Mouse (Mus musculus) heart, embryonic 11.5 days (tissue): ENCODE data around the gene Timm9. TPM values are rescaled to one million over a fixed set of nuclear protein-coding genes. Genes with fewer than 3 reads are reported as not detected.
A peak's percentile ranks its signal among the peaks of the same experiment; 100 is the strongest.

Source experiments
- ATAC-seq: fragments of 200-750 bp; cut with Nextera tagmentation; replicated peaks from 2 replicates; pipeline ENCODE4 v1.8.0; 2017; ENCODE audit warnings: moderate library complexity; ENCODE audit not compliant: insufficient number of reproducible peaks, low FRiP score, low TSS enrichment
- H3K27ac ChIP-seq: fragments of 300-500 bp; sonication (generic); 2 replicates; pipeline ENCODE4 v1.5.1; 2014; ENCODE audit warnings: mild to moderate bottlenecking, low read depth, low read length
- H3K27me3 ChIP-seq: fragments of 300-500 bp; sonication (generic); 2 replicates; pipeline ENCODE4 v1.6.1; 2014; ENCODE audit warnings: mild to moderate bottlenecking, low read length, mixed read lengths; ENCODE audit not compliant: control insufficient read depth, insufficient read depth
- H3K36me3 ChIP-seq: fragments of 300-500 bp; sonication (generic); 2 replicates; pipeline ENCODE4 v1.6.1; 2014; ENCODE audit warnings: mild to moderate bottlenecking, low read length, moderate library complexity, mixed read lengths; ENCODE audit not compliant: control insufficient read depth, insufficient read depth
- H3K4me1 ChIP-seq: fragments of 300-500 bp; sonication (generic); 2 replicates; pipeline ENCODE4 v1.6.1; 2014; ENCODE audit warnings: low read length; ENCODE audit not compliant: control insufficient read depth, insufficient read depth
- H3K4me2 ChIP-seq: fragments of 300-500 bp; sonication (generic); 2 replicates; pipeline ENCODE4 v1.6.1; 2014; ENCODE audit warnings: mild to moderate bottlenecking, moderate library complexity
- H3K4me3 ChIP-seq: fragments of 300-500 bp; sonication (generic); 2 replicates; pipeline ENCODE4 v1.5.1; 2014; ENCODE audit warnings: low read depth, low read length
- H3K9ac ChIP-seq: fragments of 300-500 bp; sonication (generic); 2 replicates; pipeline ENCODE4 v1.6.1; 2014; ENCODE audit warnings: mild to moderate bottlenecking, low read depth, low read length, moderate library complexity
- H3K9me3 ChIP-seq: fragments of 300-500 bp; sonication (generic); replicated peaks from 2 replicates; pipeline ENCODE4 v1.6.1; 2016; ENCODE audit warnings: low read length; ENCODE audit not compliant: control insufficient read depth
- WGBS: fragments of 180-500 bp; shearing (Covaris S2); extraction: QIAGEN DNeasy Blood & Tissue Kit; methylation state at CpG from one replicate; pipeline ENCODE4 v1.1.7; 2014; ENCODE audit not compliant: insufficient replicate concordance; 5-methylcytosine and 5-hydroxymethylcytosine counted together
- polyA plus RNA-seq: library from polyadenylated mRNA; unstranded; fragments of >200 nt; fragmentation: Nextera tagmentation; extraction: Ambion mirVana; gene quantifications from 2 replicates; pipeline ENCODE4 v1.2.1, GENCODE M21; 2014

The Timm9 gene
- polyA plus RNA-seq, 1 experiment from 2014 or later, result 118 TPM

- Histone ChIP-seq H3K27ac (no peak overlapping the region), H3K4me2 (no peak overlapping the region), H3K27me3 (no peaks in the 10 kb centered on the region), H3K36me3 (peaks cover 23% of the 10 kb centered on the region), H3K4me3 (no peak overlapping the region), H3K4me1 (no peaks in the 10 kb centered on the region), H3K9me3 (no peaks in the 10 kb centered on the region), H3K9ac (no peak overlapping the region)
- no peak for ATAC-seq
- WGBS, result 93% methylated on average over 9 of the region's 9 CpGs
Observed at GRCm38 (mm10) chr12:71148801-71149200, 12.3 kb upstream of the Timm9 start.

GRCm38 (mm10) chr12:71147641-71148040, 11.2 kb upstream of the Timm9 start:
- H3K4me3 ChIP-seq, result no peak overlapping the region
- H3K4me1 ChIP-seq, result no peaks in the 10 kb centered on the region
- no peak overlapping the region for H3K27ac ChIP-seq
- H3K9me3 ChIP-seq, result no peaks in the 10 kb centered on the region
- H3K9ac ChIP-seq, result no peak overlapping the region
- H3K4me2 ChIP-seq, result no peak overlapping the region
- 74% methylated on average over 3 of the region's 3 CpGs for WGBS
- no peak for ATAC-seq
- no peaks in the 10 kb centered on the region for H3K27me3 ChIP-seq
- peaks cover 16% of the 10 kb centered on the region for H3K36me3 ChIP-seq

GRCm38 (mm10) chr12:71141189-71141588, 4.7 kb upstream of the Timm9 start:
- Histone ChIP-seq H3K9me3 (no peaks in the 10 kb centered on the region), H3K9ac (no peak overlapping the region), H3K27me3 (no peaks in the 10 kb centered on the region), H3K36me3 (peaks cover 19% of the 10 kb centered on the region), H3K4me2 (no peak overlapping the region), H3K27ac (no peak overlapping the region), H3K4me1 (peaks cover 6% of the 10 kb centered on the region; the same call in 1 of the 2 replicates), H3K4me3 (no peak overlapping the region)
- ATAC-seq, result no peak

- Histone ChIP-seq H3K9me3 (no peaks in the 10 kb centered on the region), H3K4me1 (peaks cover 6% of the 10 kb centered on the region; the same call in 1 of the 2 replicates), H3K27ac (no peak overlapping the region), H3K36me3 (peaks cover 19% of the 10 kb centered on the region), H3K9ac (no peak overlapping the region), H3K4me2 (no peak overlapping the region; the same call in 1 of the 2 replicates), H3K27me3 (no peaks in the 10 kb centered on the region), H3K4me3 (no peak overlapping the region)
- ATAC-seq, result no peak
- 78% methylated on average over 5 of the region's 5 CpGs for WGBS
Observed at GRCm38 (mm10) chr12:71139258-71139828, 2.9 kb upstream of the Timm9 start.

- H3K27me3 ChIP-seq, result no peaks in the 10 kb centered on the region
- WGBS, result 8% methylated on average over 11 of the region's 11 CpGs
- H3K27ac ChIP-seq, result no peak overlapping the region
- ATAC-seq, result no peak
- peaks cover 15% of the 10 kb centered on the region for H3K36me3 ChIP-seq
- no peaks in the 10 kb centered on the region for H3K9me3 ChIP-seq
- H3K9ac ChIP-seq, result peak overlapping the region; percentile 70
- H3K4me1 ChIP-seq, result peaks cover 6% of the 10 kb centered on the region; the same call in 1 of the 2 replicates
- H3K4me2 ChIP-seq, result peak overlapping the region; percentile 92
- H3K4me3 ChIP-seq, result peak overlapping the region; percentile 98
Observed at GRCm38 (mm10) chr12:71137686-71138085, 1.2 kb upstream of the Timm9 start.

- H3K9me3 ChIP-seq, result no peaks in the 10 kb centered on the region
- peak; percentile 89 for ATAC-seq
- H3K4me2 ChIP-seq, result peak overlapping the region; percentile 92
- H3K9ac ChIP-seq, result peak overlapping the region; percentile 96
- H3K27me3 ChIP-seq, result no peaks in the 10 kb centered on the region
- peak overlapping the region; percentile 80 for H3K27ac ChIP-seq
- H3K4me3 ChIP-seq, result peak overlapping the region; percentile 98
- H3K36me3 ChIP-seq, result peaks cover 15% of the 10 kb centered on the region
- peaks cover 6% of the 10 kb centered on the region; the same call in 1 of the 2 replicates for H3K4me1 ChIP-seq
- under 1% methylated on average over 30 of the region's 30 CpGs for WGBS
Observed at GRCm38 (mm10) chr12:71136974-71137491, 549 bp upstream of the Timm9 start.

- Histone ChIP-seq H3K27me3 (no peaks in the 10 kb centered on the region), H3K4me2 (peak overlapping the region; percentile 92), H3K4me1 (peaks cover 6% of the 10 kb centered on the region; the same call in 1 of the 2 replicates), H3K27ac (no peak overlapping the region), H3K4me3 (peak overlapping the region; percentile 98), H3K36me3 (peaks cover 15% of the 10 kb centered on the region), H3K9ac (peak overlapping the region; percentile 96; the same call in 1 of the 2 replicates), H3K9me3 (no peaks in the 10 kb centered on the region)
- 38% methylated on average over 5 of the region's 5 CpGs for WGBS
- no peak for ATAC-seq
Observed at GRCm38 (mm10) chr12:71135581-71135980, 903 bp downstream of the Timm9 start.

- Histone ChIP-seq H3K4me3 (no peak overlapping the region), H3K4me1 (no peaks in the 10 kb centered on the region), H3K9ac (no peak overlapping the region), H3K36me3 (peaks cover 15% of the 10 kb centered on the region; the same call in 1 of the 2 replicates), H3K27ac (no peak overlapping the region), H3K9me3 (no peaks in the 10 kb centered on the region), H3K4me2 (no peak overlapping the region), H3K27me3 (no peaks in the 10 kb centered on the region)
- ATAC-seq, result no peak
- 88% methylated on average over 9 of the region's 9 CpGs for WGBS
Observed at GRCm38 (mm10) chr12:71123286-71123685, 13.2 kb downstream of the Timm9 start.

GRCm38 (mm10) chr12:71122731-71123130, 13.8 kb downstream of the Timm9 start:
- Histone ChIP-seq H3K4me2 (no peak overlapping the region), H3K4me3 (no peak overlapping the region), H3K36me3 (peaks cover 15% of the 10 kb centered on the region; the same call in 1 of the 2 replicates), H3K9me3 (no peaks in the 10 kb centered on the region), H3K27ac (no peak overlapping the region), H3K4me1 (no peaks in the 10 kb centered on the region), H3K9ac (no peak overlapping the region), H3K27me3 (no peaks in the 10 kb centered on the region)
- WGBS, result 83% methylated on average over 10 of the region's 10 CpGs
- no peak for ATAC-seq
